Mouse (Mus musculus): ENCODE measurements around the gene Psen2. TPM values are rescaled to one million over a fixed set of nuclear protein-coding genes. Genes with fewer than 3 reads are reported as not detected.

Psen2 gene
- total RNA-seq, 2 experiments from 2014 or later = 25.4 to 26.7 TPM

DNA sequence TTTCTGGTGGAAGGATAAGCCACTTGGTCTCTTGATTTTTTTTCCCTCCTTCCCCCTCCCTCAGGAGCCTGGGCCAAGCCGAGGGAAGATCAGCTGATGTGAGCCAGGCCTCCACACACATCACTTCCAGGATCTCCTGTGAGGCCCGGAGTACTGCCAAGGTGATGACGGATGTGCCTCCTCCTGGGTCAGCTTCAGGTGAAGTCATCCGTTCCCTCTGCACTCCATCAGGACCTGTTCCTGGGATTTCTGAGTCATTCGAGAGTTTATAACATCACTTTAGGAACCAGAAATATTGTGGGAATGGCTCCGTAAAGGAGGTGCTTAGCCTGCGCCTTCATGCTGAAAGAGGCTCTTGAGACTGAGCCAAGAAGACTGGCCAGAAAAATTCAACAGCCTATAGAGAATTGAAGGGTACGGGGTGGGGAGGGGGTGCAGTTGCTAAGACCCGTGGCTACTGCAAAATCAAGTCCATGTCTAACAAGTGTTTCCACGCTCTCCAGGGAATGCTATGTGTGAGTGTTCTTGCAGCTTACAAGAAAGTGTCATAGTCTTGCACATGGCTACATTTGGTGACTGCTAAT is 11.6 kb upstream of the Psen2 start:
- no peak for DNase-seq

DNA sequence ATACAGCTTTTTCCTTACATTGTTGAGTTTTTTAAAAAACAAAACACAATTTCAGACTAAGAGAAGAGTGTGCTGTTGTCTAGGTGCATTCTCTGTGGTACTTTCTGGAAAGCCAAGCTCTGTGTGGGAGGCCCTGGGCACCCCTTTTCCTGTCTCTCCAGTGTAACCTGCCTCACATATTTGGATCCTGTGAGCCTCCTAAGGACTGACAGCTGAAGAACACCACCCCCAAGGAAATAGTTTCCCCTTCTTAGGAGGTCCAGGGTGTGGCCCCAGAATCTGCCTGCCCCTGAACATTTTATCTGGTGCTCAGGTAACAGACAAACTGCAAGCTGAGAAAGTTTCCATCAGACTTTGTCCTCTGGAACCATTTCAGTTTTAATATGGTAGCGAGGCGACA is 5.8 kb upstream of the Psen2 start:
- no peak for DNase-seq

DNA sequence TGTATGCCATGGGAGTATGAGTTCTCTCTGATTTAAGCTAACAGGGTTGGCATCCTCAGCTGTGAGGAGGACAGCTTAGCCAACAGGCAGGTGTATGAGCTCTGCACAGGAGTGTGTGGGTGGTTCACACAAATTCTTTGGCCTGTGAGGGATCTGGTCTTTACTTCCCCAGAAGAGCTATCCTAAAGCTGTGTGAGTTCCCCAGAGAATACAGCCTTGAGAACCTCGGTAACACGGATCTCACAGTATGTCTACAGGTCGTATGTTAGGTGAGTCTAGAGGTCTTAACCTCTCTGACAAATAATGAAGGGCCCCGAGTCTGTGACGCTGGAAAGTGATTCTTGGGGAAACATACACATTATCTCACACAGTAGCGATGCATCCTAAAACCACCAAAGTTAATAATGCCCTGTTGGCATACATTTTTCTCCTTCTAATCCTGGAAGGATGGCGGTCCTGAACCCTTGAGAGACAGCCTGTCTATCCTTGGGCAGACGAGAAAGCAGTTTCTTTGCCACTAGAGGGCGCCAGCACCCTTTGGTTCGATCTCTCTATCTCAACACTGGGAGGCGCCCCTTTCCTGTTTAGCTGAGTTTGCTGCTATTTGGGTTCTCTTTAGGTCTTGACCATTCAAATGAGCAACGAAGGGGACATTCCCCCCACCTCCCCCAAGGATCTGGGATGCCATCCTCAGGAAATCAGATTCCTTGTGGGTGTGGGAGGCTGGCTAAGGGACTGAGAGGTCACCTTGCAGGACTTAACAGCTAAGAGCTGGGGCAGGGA is 5.2 kb upstream of the Psen2 start:
- DNase-seq = peak; percentile 95

GRCm38 (mm10) chr1:180267151-180267550 is 3.9 kb upstream of the Psen2 start:
- DNase-seq = no peak

GRCm38 (mm10) chr1:180265399-180265798 is 2.2 kb upstream of the Psen2 start:
- peak; percentile 82 for DNase-seq

DNA sequence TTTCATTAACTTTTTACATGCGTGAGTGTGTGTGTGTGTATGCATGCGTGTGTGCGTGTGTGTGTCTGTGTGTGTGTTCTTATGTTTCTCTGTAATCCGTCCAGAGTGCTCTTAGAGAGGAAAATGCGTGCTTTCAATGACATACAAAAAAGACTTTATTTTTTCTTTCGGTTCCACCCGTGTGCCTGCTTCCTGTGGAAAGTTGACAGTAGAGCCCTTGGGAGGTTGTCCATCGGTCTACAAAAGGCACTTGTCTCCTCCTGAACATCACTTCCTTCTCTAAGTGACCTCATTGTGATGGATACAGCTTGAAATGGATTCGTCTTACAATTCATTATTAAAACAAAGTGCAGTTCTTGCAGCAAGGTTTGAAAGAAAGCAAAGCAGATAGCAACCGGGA is 1.6 kb upstream of the Psen2 start:
- no peak for DNase-seq

DNA sequence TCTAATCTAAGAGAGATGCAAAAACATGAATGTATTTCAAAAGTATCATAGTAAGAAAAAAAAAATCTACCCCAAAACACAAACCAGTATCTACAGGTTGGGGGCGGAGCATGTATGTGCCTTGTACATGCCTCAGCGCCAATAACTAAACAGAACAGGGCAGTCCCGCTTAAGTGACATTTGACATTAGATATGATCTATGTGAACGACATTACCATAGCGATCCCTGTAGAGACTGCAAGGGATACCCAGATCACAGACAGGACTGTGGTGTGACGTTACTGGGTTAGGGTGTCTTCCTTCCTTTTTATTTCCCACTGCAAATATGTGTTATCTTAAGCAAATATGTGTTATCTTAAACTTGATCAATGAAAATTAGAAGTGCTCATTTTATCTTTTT is 1.2 kb upstream of the Psen2 start:
- DNase-seq = no peak

DNA sequence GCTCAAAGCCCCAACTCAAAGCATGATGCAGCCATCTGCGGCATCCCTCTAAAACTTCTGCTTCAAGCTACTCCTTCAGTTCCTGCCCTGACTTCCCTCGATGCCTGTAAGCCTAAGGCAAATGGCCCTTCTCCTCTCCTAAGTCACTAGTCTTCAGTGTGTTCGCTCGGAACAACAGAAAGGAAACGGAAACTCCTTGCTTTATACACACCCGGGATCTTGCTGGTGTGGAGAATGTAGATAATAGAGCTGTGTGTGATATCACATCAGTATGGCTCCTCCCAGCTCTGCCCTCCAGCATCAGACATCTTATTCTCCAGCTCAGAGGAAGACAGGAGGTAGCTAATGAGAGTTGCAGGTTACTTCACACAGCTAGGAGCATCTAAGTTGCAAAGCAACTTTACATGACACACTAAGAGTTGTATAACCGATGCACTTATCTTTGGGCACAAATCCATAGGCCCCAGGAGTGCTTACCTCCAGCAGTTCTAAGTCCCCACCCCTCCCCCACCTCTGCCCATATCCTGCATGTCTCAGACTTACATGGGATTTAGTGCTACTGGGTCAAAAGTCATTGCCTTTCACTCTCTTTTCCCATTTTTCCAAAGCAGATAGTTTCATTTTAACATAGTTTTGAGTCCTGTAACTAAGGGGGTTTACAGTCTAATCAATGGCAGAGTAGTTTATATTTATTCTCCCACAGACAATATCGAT is 1.2 kb downstream of the Psen2 start:
- no peak for DNase-seq

GRCm38 (mm10) chr1:180261415-180261814 is 1.8 kb downstream of the Psen2 start:
- no peak for DNase-seq

DNA sequence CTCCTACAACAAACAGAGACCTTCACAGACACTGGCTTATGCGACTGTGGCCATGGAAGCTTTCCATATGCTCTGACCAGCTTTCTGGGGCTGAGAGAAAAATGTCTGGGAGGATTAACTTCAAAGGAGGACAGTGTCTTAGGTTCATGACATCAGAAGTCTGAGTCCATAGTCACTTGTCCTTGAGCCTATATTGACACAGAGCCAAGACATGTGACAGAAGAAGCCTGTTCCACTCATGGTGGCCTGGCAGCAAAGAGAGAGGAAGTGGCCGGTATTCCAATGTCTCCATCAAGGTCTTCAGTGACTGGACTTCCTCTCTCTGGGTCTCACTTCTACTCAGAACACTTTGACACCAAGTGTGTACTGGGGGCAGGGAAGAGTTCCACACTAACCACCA is 2.4 kb downstream of the Psen2 start:
- no peak for DNase-seq

DNA sequence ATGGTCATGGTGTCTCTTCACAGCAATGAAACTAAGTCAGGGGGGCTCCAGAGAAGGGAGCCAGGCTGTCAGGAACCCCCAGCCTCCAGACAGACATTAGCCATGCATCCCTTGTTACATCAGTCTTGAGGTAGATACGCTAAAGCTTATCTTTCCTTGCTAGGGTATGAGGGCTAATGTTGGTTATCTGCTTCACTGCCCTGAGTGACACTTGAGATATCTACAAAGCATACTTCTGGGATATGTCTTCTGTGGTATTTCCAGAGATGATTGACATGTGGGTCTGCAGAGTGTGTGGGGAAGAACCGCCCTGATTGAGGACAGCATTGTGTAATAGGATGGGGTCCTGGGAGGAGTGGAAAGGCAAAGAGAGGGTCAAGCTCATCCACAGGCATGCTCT is 3.5 kb downstream of the Psen2 start:
- no peak for DNase-seq

GRCm38 (mm10) chr1:180257446-180257845 is 5.8 kb downstream of the Psen2 start:
- no peak for DNase-seq

GRCm38 (mm10) chr1:180256866-180257265 is 6.4 kb downstream of the Psen2 start:
- DNase-seq = no peak

GRCm38 (mm10) chr1:180256138-180256674 is 7.0 kb downstream of the Psen2 start:
- peak; percentile 100 for DNase-seq

- DNase-seq = peak; percentile 64
Observed at GRCm38 (mm10) chr1:180255294-180256117, 7.7 kb downstream of the Psen2 start.

- no peak for DNase-seq
Observed at GRCm38 (mm10) chr1:180254316-180254715, 8.9 kb downstream of the Psen2 start.

GRCm38 (mm10) chr1:180252656-180253190 is 10.5 kb downstream of the Psen2 start:
- DNase-seq = no peak

GRCm38 (mm10) chr1:180251176-180252048 is 11.8 kb downstream of the Psen2 start:
- no peak for DNase-seq

DNA sequence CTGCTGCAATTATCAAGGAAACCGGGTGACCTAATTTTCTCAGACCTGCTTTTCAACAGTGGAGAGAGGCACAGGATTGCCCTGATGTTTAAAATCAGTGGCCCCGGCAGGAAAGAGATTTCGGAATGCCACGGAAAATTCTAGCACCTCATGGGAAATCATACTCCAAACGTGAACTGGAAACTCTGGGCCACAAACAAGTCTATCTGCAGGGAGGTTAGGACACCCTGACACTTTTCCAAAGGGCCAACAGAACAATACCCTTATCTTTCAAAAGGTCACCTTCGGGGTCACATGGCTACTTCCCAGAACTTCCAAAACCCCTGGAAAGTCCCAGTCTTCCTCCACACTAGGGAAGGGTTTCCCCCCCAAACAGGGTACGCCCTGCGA is 12.8 kb downstream of the Psen2 start:
- no peak for DNase-seq

DNA sequence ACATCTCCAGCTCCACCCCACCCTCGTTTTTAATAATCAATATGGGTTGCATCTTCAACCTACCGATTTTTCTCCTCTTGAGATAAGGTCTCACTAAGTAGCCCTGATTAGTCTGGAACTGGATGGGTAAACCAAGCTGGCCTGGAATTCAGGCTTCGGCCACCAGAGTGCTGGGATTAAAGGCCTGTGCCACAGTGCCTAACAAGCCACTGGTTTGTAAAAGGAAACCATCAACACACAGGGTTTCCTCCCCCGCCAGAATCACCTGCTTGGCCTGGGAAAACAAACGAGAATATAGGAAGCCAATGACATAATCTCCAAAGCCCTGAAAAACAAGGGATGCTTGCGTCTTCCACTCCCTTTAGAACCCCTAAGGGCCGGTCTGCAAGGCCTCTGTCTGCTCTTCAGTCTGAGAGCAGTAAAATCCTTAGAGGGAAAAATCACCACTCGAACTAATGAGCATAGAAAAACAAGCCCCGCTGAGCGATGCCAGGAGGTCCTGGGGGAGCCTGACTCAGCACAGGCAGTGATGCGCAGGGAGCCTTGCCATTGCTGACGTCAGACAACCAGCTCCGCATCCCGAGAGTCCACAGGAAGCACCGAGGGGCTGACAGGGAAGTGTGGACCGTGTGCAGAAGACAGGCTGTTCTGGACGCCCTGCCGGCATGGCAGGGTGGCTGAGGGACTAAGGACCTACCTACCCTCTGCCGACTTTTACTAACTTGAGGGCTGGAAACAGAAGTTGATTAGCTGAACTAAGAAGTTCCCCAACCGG is 13.4 kb downstream of the Psen2 start:
- DNase-seq = peak; percentile 79

All from adrenal gland, postnatal 10 days (tissue).